Mouse (Mus musculus) Patski (cell line): ENCODE measurements around the gene Ppm1l. TPM values are rescaled to one million over a fixed set of nuclear protein-coding genes. Genes with fewer than 3 reads are reported as not detected.

Experiments used
- ATAC-seq: fragments of 100-300 bp; one replicate; pipeline ENCODE4 v1.8.0; 2021
- CTCF ChIA-PET: fragments of 350-600 bp; sonication (Branson Sonifier 250); formaldehyde crosslinking; loops from one replicate; lab custom pipeline; 2022; ENCODE audit warnings: inconsistent platforms; lab: Charles Lee
- POLR2A ChIA-PET: fragments of 350-600 bp; sonication (Branson Sonifier 250); formaldehyde crosslinking; loops from one replicate; lab custom pipeline; 2022; ENCODE audit warnings: antibody characterized with exemption, inconsistent platforms; lab: Charles Lee
- DNase-seq: peaks from one replicate; pipeline ENCODE4 v3.0.0-alpha.2; 2011; ENCODE audit warnings: low read depth, low spot score
- H3K27me3 ChIP-seq: fragments of 371-371 bp; one replicate; pipeline ENCODE4 v1.5.1; 2021
- CTCF ChIP-seq: fragments of 100-300 bp; IDR thresholded peaks from one replicate; pipeline ENCODE4 v1.5.1; 2021
- in situ Hi-C: fragments of 300-500 bp; cut with MboI; formaldehyde crosslinking; loops from 3 replicates; pipeline ENCODE4 v1.11.1; 2018; ENCODE audit warnings: low pct_unique_long_range_greater_than_20kb, mixed read lengths
- polyA plus RNA-seq: library from polyadenylated mRNA; unstranded; gene quantifications from one replicate; pipeline ENCODE4 v1.2.3, GENCODE M21; 2021

The Ppm1l gene
- polyA plus RNA-seq, 1 experiment from 2014 or later = 21.9 TPM

DNA sequence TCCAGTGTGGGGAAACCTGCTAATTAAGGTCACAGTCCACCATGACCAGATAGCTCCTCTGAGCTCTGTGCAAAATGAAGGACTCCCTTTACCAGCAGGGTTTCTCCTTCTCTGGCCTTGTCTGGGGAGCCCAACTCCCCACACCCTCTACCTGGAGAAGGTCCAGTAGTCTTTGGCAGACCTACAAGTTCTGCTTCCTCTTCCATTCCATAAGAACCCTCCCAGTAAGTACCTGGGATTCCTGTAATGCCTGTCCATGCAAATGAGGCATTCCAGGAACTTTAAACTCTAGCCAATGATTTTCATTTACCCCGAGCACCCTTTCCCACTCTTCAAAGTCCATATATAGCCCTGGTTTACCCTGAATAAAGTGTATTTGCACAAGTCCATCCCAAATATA, 24.0 kb upstream of the Ppm1l start:
- in situ Hi-C loops = no loop called here
- H3K27me3 ChIP-seq = peaks cover 3% of the 10 kb centered on the region
- no peak for ATAC-seq
- ChIA-PET POLR2A (interaction anchor here (0.5 to 1.4 kb wide), 3 partner anchors 11 to 159 kb away, joined by 3 to 4 read pairs (median 3); no protein-coding TSS in a partner anchor), CTCF (interaction anchor here (1.8 kb wide), 1 partner anchor 15 kb away, joined by 4 read pairs; no protein-coding TSS in a partner anchor)
- no peak for DNase-seq
- no peak for TF ChIP-seq CTCF

DNA sequence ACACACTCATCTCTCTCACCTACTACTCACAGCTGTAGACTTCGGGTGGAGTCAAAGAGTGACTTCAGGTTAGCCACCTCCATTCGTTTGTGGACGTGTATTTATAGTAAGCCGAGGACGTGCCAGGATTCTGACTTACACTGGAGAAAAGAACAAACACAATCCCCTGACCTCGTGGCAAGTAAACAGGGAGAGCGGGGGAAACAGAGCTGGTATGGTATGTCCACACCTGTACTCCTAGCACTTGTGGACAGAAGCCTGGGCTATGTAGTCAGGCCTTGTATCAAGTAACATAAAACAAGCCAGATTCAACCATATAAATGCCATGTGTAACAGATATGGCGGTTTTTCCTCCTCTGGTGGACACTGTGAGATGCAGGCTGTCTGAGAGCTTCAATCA, 20.4 kb upstream of the Ppm1l start:
- in situ Hi-C loops = no loop called here
- POLR2A ChIA-PET = no interaction called here
- CTCF ChIA-PET = interaction anchor here (0.6 to 1.1 kb wide), 2 partner anchors 10 to 20 kb away, joined by 3 read pairs; no protein-coding TSS in a partner anchor

DNA sequence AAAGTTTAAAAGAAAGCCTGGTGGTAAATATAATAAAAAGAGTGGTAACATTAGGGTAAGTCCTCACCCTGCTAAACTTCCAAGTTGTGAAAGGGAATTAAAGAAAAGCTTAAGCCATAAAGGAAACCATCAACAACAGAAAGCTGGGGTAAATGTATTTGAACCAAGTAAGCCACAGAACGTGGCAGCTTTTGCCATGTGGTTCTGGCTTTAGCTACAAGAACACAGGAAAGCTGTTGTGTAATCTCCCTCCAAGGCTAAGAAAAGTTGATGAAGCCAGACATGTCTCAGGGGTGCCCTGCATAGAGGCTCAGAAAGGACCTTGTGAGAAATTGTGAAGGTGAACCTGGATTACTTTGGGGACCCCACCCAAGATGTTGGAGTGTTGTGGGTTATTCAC, 16.5 kb upstream of the Ppm1l start:
- POLR2A ChIA-PET = interaction anchor here (0.6 kb wide), 1 partner anchor 479 kb away, joined by 4 read pairs; no protein-coding TSS in a partner anchor
- DNase-seq (no peak), ATAC-seq (no peak)
- CTCF ChIA-PET = interaction anchor here (1.0 to 1.3 kb wide), 2 partner anchors 181 to 182 kb away, joined by 3 to 5 read pairs; no protein-coding TSS in a partner anchor
- in situ Hi-C loops = no loop called here
- no peak for TF ChIP-seq CTCF
- peaks cover 23% of the 10 kb centered on the region for H3K27me3 ChIP-seq

More for the DNA sequence above, 20.4 kb upstream of the Ppm1l start:
- peaks cover 13% of the 10 kb centered on the region for H3K27me3 ChIP-seq
- TF ChIP-seq CTCF = no peak
- no peak for DNase-seq
- ATAC-seq = no peak

DNA sequence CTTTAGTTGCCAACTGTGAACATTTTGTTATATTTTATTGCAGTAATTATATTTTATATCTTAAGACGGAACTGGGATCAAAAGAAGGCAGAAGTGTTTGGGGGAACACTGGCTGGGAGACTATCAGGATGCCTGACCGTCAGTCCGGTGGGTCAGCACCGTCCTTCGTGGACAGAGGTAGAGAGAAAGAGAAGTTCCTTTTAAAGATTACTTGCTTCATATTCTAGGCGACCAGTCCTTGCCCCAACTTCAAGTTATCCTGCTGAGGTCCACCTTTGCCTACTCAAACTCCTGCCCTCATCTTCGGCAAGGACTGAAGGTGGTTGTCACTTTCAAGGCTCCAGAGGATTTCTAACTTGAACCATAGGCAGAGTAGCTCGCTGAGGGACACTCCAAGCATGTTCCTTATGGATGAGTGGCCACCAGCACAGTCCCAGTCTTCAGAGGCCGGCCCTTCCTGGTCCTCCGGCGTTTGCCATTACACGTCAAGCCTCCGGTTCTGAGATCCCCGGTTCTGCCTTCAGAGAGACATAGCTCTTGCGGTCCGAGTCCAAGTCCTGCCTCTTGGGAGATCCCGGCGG, 761 bp upstream of the Ppm1l start:
- ATAC-seq (peak; percentile 54), DNase-seq (peak; percentile 79)
- POLR2A ChIA-PET = no interaction called here
- CTCF ChIA-PET = interaction anchor here (1.1 to 1.6 kb wide), 2 partner anchors 166 to 387 kb away, joined by 4 to 5 read pairs; no protein-coding TSS in a partner anchor
- TF ChIP-seq CTCF = no peak
- H3K27me3 ChIP-seq = no peaks in the 10 kb centered on the region
- in situ Hi-C loops = no loop called here

DNA sequence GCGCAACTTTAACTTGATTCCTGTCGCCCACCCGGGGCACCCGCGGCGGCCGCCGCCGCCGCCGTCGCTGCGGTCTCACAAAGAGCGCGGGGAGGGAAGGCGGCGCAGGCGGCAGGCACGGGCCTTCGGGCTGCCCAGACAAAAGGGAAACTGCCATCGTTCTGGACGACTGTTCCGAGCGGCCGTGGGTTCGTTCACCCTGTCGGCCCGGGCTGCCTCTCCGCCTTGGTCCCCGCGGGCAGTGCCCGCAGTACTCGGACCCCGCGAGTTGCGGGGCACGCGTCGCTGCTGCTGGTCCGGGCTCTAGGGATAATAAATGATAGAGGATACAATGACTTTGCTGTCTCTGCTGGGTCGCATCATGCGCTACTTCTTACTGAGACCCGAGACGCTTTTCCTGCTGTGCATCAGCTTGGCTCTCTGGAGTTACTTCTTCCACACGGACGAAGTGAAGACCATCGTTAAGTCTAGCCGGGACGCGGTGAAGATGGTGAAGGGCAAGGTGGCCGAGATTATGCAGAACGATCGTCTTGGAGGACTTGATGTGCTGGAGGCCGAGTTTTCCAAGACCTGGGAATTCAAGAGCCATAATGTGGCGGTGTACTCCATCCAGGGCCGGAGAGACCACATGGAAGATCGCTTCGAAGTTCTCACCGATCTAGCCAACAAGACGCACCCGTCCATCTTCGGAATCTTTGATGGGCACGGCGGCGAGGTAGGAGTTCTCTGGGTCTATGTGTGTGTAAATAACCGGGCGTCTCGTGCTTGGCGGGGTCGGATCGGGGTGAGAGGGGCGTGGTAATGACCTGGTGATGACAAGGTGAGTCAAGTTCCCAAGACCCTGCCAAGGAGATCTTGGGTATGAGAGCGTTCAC, 827 bp downstream of the Ppm1l start:
- ATAC-seq (peak; percentile 55), DNase-seq (no peak)
- ChIA-PET POLR2A (interaction anchor here (1.0 kb wide), 1 partner anchor 169 kb away, joined by 3 read pairs; no protein-coding TSS in a partner anchor), CTCF (interaction anchor here (0.8 to 1.6 kb wide), 4 partner anchors 10 to 164 kb away, joined by 3 to 5 read pairs (median 4); no protein-coding TSS in a partner anchor)
- no peak for TF ChIP-seq CTCF
- H3K27me3 ChIP-seq = no peaks in the 10 kb centered on the region
- in situ Hi-C loops = no loop called here

DNA sequence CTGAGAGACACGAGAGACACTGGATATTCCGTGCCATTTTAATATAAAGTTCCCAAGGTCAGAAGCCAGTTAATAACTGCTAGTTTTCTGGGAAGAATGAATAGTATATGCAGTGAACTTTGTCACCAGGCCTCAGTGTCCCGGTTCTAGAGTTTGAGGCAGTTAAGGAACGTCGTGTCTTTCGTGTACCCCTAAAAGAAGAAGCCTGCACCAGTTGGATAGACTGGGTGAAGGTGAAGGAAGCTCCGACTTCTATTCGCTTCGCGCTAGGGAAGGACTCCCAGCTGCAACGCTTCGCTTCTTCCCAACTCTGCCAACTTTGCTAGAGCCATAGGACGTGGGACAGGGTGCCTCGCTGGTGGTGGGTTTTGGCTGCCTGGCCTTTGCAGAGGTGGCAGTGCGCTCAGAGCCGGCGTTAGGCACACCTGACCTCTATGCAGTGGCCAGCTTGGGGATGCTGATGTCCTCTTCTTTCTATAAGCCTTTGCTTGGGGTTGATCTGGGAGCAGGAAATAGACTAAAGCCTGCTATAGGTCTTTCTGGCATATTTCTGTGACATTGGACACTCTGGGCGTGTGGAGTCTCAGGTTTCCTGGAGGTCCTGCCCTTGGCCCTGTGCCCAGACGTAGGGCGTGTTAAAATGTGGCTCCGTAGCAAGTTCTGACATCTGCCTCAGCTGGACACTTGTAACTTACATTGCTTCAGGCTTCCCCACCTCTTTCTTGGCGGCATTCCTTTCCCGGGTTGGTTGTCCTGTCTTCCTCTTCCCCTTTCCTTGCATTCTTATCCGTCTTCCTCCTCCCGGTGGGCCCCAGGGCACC, 1.7 kb downstream of the Ppm1l start:
- ATAC-seq (no peak), DNase-seq (no peak)
- CTCF ChIA-PET = interaction anchor here (0.8 to 1.5 kb wide), 5 partner anchors 9 to 164 kb away, joined by 3 to 4 read pairs (median 3); no protein-coding TSS in a partner anchor
- in situ Hi-C loops = no loop called here
- POLR2A ChIA-PET = no interaction called here
- no peak for TF ChIP-seq CTCF
- H3K27me3 ChIP-seq = no peaks in the 10 kb centered on the region

DNA sequence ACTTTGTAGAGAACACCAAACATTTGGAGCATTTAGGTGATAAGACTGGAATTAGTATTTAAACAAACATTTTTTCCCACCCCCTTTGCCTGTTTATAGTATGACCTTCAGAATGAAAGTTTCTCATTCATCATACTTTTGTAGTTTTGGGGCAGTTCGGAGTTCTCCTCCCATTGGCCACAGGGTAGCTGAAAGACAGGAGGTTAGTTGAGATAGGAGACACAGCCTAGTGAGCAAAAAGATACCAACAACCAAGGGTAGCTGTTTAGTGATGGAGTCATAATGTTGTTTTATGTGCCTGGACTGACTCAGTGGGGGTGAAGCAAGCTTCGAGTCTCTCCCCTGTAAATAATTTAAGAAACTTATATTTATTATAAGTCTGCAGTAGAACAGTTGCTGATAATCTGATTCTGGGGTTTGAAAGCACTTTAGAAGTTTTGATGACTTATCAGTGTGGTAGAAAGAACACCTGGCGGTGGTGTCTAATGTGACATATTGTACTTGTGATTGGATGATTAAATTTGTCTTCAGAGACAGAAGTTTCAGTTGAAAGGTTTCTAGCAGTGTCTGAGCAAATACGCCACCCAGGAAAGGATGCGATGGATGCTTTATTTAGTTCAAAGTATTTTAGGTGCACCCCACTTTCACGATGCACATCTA, 2.5 kb downstream of the Ppm1l start:
- no peaks in the 10 kb centered on the region for H3K27me3 ChIP-seq
- TF ChIP-seq CTCF = no peak
- POLR2A ChIA-PET = no interaction called here
- ATAC-seq (no peak), DNase-seq (no peak)
- CTCF ChIA-PET = interaction anchor here (0.8 to 1.6 kb wide), 7 partner anchors 8 to 163 kb away, joined by 3 to 4 read pairs (median 3); no protein-coding TSS in a partner anchor
- in situ Hi-C loops = no loop called here

DNA sequence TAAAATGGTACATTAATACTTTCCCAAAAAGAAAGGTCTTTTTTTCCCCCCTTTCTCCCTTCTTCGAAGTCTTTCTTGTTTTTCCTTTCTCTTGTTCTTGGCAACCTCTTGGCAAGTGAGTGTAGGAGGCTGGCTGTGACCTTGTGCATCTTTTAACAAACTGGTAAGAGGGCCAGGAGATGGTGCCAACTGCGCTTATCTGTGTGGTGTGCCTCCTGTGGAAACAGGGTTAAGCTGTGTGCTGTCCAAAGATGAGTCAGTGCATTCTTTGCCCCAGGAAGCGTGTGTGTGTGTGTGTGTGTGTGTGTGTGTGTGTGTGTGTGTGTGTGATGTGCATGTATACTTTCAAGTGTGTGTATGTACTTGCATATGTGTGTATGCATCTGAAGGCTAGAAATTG, 7.3 kb downstream of the Ppm1l start:
- TF ChIP-seq CTCF = no peak
- H3K27me3 ChIP-seq = no peaks in the 10 kb centered on the region
- DNase-seq (no peak), ATAC-seq (no peak)
- in situ Hi-C loops = no loop called here
- POLR2A ChIA-PET = no interaction called here
- CTCF ChIA-PET = interaction anchor here (0.8 to 1.4 kb wide), 5 partner anchors 24 to 160 kb away, joined by 3 to 5 read pairs (median 4); no protein-coding TSS in a partner anchor

DNA sequence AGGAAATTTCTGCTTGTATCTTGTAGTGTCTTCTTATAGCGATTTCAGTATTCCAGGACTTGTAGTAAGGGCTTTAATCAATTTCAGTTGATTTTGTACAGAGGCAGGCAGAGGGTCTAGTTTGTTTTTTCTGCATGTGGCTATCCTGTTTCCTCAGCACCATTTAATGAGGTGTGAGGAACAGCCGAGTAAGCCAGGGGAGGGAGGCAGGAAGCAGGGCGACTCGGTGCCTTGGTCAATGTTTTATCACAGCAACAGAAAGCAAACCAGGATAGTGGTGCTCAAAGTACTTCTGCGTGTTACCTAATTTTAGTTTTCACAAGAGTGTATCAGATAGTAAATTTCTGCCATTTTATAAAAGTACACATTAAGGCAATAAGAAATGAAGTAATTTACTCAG, 13.2 kb downstream of the Ppm1l start:
- ATAC-seq (no peak), DNase-seq (no peak)
- ChIA-PET POLR2A (no interaction called here), CTCF (no interaction called here)
- no peak for TF ChIP-seq CTCF
- in situ Hi-C loops = no loop called here
- H3K27me3 ChIP-seq = no peaks in the 10 kb centered on the region
